Mouse (Mus musculus) retina, postnatal 1 day (tissue): ENCODE measurements at regions not wholly inside any gene's neighbourhood (a gene's known extent, or its start where the extent isn't known, plus 50 kb on each side); places are given as distances from the start of the nearest gene placed in this dataset.

Experiments used
- DNase-seq: peaks from one replicate; pipeline ENCODE4 v3.0.0-alpha.2; 2012

DNA sequence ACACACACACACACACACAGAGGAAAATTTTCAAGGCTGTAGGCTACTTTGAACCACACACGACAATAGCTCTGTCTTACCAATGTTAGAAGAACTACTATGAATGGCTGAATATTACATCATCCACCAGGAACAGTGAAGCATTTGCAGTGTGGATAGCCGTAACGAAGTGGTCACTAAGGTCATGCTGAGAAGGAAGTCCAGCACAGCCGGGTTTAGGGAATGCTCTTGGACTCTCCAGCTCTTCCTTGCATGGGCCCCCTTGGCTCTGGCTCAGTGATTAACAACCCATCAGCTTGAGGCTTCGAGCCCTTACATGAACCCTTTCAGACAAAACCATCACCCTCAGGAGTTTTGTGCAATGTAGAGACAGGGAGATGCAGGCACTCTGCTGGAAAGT is 245.3 kb downstream of the Adamts20 start:
- DNase-seq = no peak

GRCm38 (mm10) chr15:94216703-94217102 is 248.5 kb downstream of the Adamts20 start:
- DNase-seq = no peak

DNA sequence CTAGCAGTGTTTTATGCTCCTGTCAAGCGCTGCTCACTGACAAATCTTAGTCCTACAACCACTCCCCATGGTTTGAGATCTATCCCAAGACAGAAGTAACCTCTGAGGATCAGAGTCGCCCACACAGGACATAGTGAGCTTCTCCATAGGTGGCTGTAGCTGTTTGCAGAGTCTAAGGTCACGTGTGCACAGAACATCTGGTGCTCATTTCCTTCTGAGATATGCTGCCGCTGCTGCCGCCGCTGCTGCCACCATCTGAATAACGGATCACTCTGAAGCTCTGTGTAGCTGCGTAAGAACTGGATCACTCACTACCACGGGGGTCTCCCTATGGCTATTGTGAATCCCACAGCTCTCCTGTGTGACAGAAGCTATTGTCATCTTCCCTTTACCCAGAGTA is 250.8 kb downstream of the Adamts20 start:
- DNase-seq = no peak

- peak; percentile 54 for DNase-seq
Measured at GRCm38 (mm10) chr15:94213393-94213792, 251.8 kb downstream of the Adamts20 start.

- DNase-seq = no peak
Measured at GRCm38 (mm10) chr15:94208476-94208875, 256.7 kb downstream of the Adamts20 start.

DNA sequence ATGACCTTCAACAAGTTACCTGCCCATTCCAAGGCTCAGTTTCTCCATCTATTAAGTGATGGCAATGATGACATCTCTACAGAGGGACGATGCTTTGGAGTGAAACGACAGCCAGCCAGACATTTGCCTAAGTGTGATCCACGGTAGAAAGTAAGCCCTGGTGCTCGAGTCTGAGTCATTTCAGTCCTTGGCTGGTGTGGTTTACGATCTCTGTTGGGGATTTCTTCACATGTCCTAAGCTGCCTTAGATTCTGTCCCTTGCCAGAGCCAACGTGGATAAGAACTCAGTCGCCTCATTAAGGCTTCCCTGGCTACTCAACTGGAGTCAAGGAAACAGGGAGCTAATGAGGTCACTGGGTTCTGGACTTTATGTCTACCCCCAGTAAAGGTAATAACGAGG is 258.8 kb downstream of the Adamts20 start:
- DNase-seq = no peak

- no peak for DNase-seq
Measured at GRCm38 (mm10) chr15:94205309-94205893, 259.8 kb downstream of the Adamts20 start.

GRCm38 (mm10) chr15:94190081-94190488 is 275.1 kb downstream of the Adamts20 start:
- DNase-seq = peak; percentile 8

DNA sequence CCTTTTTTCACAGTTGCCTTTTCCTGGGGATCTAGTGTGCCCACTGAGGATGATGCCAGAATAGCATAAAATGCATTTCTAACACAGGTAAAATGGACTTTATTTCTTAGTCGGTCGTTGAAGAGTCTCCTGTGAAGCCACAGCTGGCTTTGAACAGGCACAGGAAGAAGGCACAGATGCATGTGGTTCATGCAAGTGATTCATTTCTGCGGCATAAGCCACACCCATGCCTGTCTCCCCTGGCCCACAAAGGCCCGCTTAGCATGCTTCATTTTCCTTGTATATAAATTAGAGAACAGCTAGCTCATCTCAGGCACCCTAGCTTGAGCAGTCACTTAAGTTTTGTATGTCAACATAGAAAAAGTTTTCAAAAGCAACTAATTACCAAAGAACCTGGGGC is 277.6 kb downstream of the Adamts20 start:
- no peak for DNase-seq

DNA sequence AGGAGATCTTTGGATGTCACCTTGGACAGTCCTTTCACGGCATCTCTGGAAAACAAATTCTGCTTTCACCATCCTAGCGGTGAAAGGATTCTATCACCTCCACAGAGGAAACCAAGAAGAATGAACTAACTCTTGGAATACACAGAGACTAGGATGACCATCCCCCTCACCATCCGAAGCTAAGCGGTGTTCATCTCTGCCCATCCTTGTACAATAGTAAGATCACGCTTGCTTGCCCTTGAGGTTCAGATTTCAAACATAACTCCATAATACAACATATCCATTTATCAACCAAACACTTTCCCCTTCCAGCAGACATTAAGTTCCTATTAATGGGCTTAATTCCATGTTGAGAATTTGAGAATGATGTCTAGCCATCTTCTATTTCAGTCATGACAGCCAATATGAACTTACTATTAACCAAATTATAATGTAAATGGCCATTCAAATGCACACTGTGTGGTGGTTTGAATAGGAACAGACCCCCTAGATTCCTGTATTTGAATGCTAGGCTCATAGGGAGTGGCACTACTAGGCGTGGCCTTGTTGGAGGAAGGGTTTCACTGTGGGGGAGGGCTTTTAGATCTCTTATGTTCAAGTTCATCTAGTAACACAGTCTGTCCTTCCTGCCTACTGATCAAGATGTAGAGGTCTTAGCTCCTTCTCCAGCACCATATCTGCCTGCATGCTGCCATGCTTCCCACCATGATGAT is 281.4 kb downstream of the Adamts20 start:
- DNase-seq = no peak

DNA sequence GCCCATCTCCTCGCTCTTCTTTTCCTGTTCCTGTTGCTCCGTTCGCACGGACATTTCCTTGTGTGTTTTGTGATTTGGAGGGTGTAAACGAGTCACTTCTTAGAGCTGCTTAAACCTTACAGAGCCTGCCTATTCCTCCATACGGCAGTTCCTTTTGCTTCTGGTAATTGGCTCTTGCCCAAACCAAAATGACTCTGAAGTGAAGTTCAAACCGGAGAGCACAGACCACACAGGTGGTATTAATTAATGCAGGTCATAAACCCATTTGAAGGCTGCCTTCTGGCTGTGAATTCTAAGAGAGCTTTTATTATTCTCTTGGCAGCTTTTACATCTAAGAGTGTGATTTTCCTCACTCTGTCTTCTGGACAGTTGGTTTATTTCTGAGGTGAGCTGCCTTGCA is 291.1 kb downstream of the Adamts20 start:
- DNase-seq = no peak

DNA sequence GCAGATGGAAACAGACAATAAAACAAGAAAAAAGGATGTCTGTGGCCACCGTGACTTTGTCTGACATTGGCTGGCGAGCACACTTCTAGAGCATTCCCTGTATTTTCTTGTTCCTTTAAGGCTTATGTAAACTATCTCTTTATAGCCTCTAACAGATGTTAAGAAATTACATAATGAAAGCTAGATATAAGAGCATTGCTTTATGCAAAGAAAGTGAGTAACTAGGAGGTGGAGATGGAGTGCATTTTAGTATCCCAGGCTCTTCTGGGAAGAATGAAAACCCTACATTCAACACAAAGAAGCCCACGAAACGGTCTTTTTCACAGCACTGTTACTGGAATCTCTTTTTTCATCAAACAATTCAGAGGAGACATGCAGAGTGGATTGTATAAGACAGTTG is 304.4 kb downstream of the Adamts20 start:
- DNase-seq = no peak

GRCm38 (mm10) chr15:94139534-94139958 is 325.7 kb downstream of the Adamts20 start:
- no peak for DNase-seq

GRCm38 (mm10) chr15:94137159-94137952 is 327.9 kb downstream of the Adamts20 start:
- DNase-seq = peak; percentile 8

- DNase-seq = no peak
Measured at GRCm38 (mm10) chr15:94112801-94113200, 352.4 kb downstream of the Adamts20 start.

- no peak for DNase-seq
Measured at GRCm38 (mm10) chr15:94107186-94107716, 358.0 kb downstream of the Adamts20 start.

DNA sequence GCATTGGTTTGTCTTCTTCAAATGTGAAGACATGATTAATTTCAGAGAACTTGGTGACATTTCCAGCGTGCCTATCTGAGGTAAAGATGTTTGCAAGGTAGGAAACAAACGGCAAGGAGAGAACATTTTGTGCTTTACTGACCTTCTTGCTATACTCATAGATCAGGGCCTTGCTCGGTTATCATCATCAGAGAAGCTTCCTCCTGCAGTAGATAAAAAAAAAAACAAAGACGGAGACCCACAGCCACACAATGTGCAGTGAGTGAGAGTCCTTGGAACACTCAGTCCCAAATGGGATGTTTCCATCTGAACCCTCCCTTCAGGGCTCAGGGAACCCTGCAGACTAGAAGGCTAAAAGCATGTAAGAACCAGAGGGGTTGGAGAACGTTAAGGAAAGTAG is 374.6 kb downstream of the Adamts20 start:
- no peak for DNase-seq

- DNase-seq = peak; percentile 3
Measured at GRCm38 (mm10) chr15:94089856-94090255, 375.4 kb downstream of the Adamts20 start.

DNA sequence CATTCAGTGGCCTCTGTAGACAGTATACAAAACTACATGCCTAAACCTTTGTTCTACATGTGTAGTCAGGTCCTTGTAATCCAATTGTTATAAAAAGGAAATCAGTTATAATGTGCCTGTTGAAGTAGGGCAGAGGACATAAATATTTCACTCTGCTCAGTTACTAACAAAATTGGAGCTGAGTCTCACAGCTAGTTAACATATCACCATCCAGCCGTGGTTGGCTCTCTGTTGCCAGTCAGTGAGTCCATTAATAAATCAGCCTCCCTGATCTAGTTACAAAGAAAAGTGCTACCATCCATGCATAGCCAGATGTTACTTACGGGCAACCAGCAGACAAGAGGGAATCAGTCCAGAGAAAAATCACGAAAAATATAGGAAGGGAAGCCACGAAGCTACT is 382.8 kb downstream of the Adamts20 start:
- peak; percentile 17 for DNase-seq

- no peak for DNase-seq
Measured at GRCm38 (mm10) chr15:94077056-94077455, 388.2 kb downstream of the Adamts20 start.

- no peak for DNase-seq
Measured at GRCm38 (mm10) chr15:94074161-94074950, 390.9 kb downstream of the Adamts20 start.

GRCm38 (mm10) chr15:94067721-94068120 is 397.5 kb downstream of the Adamts20 start:
- DNase-seq = no peak
